Mouse (Mus musculus): ENCODE results near the gene Tram2.

- TF ChIP-seq POLR2A (IDR thresholded peaks at IDR 0.05; ENCODE audit: borderline replicate concordance, low read depth, low read length) (no peak), CTCF (IDR thresholded peaks at IDR 0.05; ENCODE audit: low read depth, low read length) (no peak)
These were observed 36.6 kb downstream of the Tram2 start for GRCm38 (mm10) chr1:21042461-21042860.
